Mouse (Mus musculus): Measurements from ENCODE around the gene Egfr. TPM values are rescaled to one million over a fixed set of nuclear protein-coding genes. Genes with fewer than 3 reads are reported as not detected.

Egfr gene
- polyA plus RNA-seq, 1 experiment from 2014 or later: 4.3 TPM

DNA sequence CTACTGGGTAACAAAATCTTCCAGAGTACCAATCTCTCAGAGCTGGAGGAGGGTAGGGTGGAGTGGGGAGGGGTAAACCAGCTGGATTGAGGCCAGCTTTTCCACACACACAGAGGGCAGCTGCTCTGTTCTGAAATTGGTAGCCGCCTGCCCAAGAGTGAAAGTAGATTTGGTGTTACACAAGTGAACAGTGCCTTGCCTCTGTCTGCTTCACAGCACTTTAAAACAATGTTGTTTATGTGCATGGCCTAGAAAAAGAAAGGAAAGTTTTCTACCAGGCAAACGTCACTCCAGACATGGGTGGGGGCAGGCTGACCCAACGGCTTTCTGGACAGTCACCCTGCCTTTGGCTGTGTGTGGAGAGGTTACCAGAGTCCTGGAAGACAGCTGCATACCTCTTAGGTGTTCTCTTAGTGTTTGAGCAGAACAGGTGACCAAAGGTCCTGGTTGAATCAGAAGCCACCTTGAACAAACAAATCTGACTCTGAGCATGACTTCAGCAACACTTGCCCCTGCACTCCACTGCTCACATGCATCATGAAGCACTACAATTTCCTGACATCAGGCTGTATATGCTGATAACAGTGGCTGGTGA is 17.8 kb downstream of the Egfr start:
- ATAC-seq (replicated peaks; ENCODE audit: low FRiP score) (no peak), DNase-seq (ENCODE audit: low spot score) (no peak)
- H3K36me3 ChIP-seq (ENCODE audit: control insufficient read depth, insufficient read depth, low read length): no peaks in the 10 kb centered on the region
- no peak overlapping the region for H3K4me2 ChIP-seq (ENCODE audit: low read depth, low read length, severe bottlenecking)
- H3K4me3 ChIP-seq (ENCODE audit: low read depth, low read length): no peak overlapping the region
- no peaks in the 10 kb centered on the region for H3K4me1 ChIP-seq (replicated peaks; ENCODE audit: control insufficient read depth, insufficient read depth, low read length)
- no peak overlapping the region for H3K27ac ChIP-seq (ENCODE audit: low read depth, low read length)
- H3K27me3 ChIP-seq (ENCODE audit: control insufficient read depth, insufficient read depth, low read length): no peaks in the 10 kb centered on the region
- H3K9ac ChIP-seq (ENCODE audit: low read length): no peak overlapping the region
- no peaks in the 10 kb centered on the region for H3K9me3 ChIP-seq (ENCODE audit: control insufficient read depth, low read length)
- WGBS: 72% methylated on average over 3 of the region's 3 CpGs

DNA sequence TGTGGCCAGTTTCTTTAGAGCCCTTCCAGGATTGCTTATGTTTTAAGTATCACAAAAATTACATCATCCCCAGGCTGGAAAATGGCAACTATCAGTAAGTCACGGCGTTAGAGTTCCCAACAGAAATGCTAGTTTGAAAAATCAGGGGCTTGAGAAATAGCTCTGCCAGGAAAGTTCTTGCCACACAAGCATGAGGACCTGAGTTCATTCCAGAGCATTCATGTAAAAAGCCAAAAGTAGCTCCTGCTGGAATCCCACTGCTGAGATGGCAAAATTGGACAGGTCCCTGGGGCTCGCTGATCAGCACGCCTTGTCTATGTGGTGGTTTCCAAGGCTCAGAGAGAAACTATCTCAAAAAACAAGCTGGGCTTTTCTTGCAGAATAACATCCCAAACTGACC is 19.0 kb downstream of the Egfr start:
- ATAC-seq (replicated peaks; ENCODE audit: low FRiP score): no peak
- no peak overlapping the region for H3K4me3 ChIP-seq (ENCODE audit: low read depth, low read length)
- DNase-seq (ENCODE audit: low spot score): no peak
- no peak overlapping the region for H3K9ac ChIP-seq (ENCODE audit: low read length)
- H3K27me3 ChIP-seq (ENCODE audit: control insufficient read depth, insufficient read depth, low read length): no peaks in the 10 kb centered on the region
- H3K9me3 ChIP-seq (ENCODE audit: control insufficient read depth, low read length): no peaks in the 10 kb centered on the region
- H3K27ac ChIP-seq (ENCODE audit: low read depth, low read length): no peak overlapping the region
- no peaks in the 10 kb centered on the region for H3K4me1 ChIP-seq (replicated peaks; ENCODE audit: control insufficient read depth, insufficient read depth, low read length)
- H3K36me3 ChIP-seq (ENCODE audit: control insufficient read depth, insufficient read depth, low read length): no peaks in the 10 kb centered on the region
- H3K4me2 ChIP-seq (ENCODE audit: low read depth, low read length, severe bottlenecking): no peak overlapping the region
- 92% methylated on average over 4 of the region's 4 CpGs for WGBS

DNA sequence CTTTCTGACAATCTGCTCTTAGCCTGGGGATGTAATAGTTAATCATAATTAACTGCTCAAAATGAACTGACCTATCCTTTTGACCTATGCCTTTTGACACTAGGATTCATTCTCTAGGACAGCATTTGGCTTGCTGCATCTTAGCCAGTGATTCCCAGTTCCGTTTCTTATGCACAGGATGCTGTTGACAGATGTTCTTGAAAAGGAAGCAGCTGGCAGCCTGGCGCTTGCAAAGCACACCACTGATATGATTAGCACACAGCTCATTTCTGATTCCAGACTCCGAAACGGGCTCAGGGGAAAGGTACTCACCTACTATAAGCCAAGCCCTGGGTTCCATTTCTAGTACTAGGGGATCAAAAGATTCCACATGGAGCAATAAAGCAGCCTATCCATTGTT is 20.7 kb downstream of the Egfr start:
- no peak overlapping the region for H3K9ac ChIP-seq (ENCODE audit: low read length)
- H3K27ac ChIP-seq (ENCODE audit: low read depth, low read length): no peak overlapping the region
- no peaks in the 10 kb centered on the region for H3K4me1 ChIP-seq (replicated peaks; ENCODE audit: control insufficient read depth, insufficient read depth, low read length)
- no peak for ATAC-seq (replicated peaks; ENCODE audit: low FRiP score)
- no peak overlapping the region for H3K4me3 ChIP-seq (ENCODE audit: low read depth, low read length)
- no peak overlapping the region for H3K4me2 ChIP-seq (ENCODE audit: low read depth, low read length, severe bottlenecking)
- H3K27me3 ChIP-seq (ENCODE audit: control insufficient read depth, insufficient read depth, low read length): no peaks in the 10 kb centered on the region
- DNase-seq (ENCODE audit: low spot score): no peak
- H3K9me3 ChIP-seq (ENCODE audit: control insufficient read depth, low read length): no peaks in the 10 kb centered on the region
- whole genome bisulfite sequencing: 68% methylated on average over 4 of the region's 4 CpGs
- no peaks in the 10 kb centered on the region for H3K36me3 ChIP-seq (ENCODE audit: control insufficient read depth, insufficient read depth, low read length)

DNA sequence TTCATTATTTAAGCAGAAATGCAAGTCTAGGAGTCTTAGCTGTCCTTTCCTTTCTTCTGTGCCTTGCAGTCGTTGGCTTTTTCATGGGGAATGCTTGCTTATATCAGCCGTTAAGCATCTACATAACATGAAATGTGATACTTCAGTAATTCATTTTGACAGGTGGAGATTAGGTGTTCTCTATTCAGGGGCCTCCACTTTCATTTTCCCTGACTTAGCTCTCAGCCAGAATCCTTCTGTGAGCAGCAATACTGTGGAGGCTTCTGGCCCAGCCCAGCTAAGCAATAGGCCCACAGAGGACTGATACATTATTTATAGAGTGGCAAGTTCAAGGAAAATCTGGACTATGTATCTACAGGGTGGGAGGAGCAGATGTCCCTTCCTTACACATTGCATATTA is 25.0 kb downstream of the Egfr start:
- Histone ChIP-seq H3K4me3 (ENCODE audit: low read depth, low read length) (no peak overlapping the region), H3K9me3 (ENCODE audit: control insufficient read depth, low read length) (no peaks in the 10 kb centered on the region), H3K9ac (ENCODE audit: low read length) (no peak overlapping the region), H3K27ac (ENCODE audit: low read depth, low read length) (no peak overlapping the region), H3K4me2 (ENCODE audit: low read depth, low read length, severe bottlenecking) (no peak overlapping the region), H3K4me1 (replicated peaks; ENCODE audit: control insufficient read depth, insufficient read depth, low read length) (no peaks in the 10 kb centered on the region), H3K36me3 (ENCODE audit: control insufficient read depth, insufficient read depth, low read length) (no peaks in the 10 kb centered on the region), H3K27me3 (ENCODE audit: control insufficient read depth, insufficient read depth, low read length) (no peaks in the 10 kb centered on the region)
- ATAC-seq (replicated peaks; ENCODE audit: low FRiP score) (no peak), DNase-seq (ENCODE audit: low spot score) (no peak)
- 89% methylated on average over 2 of the region's 2 CpGs for WGBS

DNA sequence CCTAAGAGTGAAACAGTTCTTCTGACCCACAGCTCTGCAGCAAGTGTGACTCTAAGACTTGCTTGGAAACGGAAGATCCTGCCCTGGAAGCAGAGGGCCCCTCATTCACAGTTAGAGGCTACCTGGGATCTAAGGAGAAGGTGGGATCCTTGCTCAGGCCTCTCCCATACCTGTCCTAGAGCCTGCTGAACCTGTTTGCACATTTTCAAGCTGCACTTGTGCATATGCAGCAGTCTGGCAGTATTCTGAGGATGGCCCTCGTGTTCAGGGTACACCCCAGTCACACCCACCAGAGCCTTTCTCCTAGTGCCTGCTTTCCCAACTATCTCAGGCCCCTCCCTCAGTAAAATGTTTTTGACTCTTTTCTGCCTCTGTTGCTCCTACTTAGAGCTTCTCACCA is 29.6 kb downstream of the Egfr start:
- no peaks in the 10 kb centered on the region for H3K9me3 ChIP-seq (ENCODE audit: control insufficient read depth, low read length)
- H3K9ac ChIP-seq (ENCODE audit: low read length): no peak overlapping the region
- no peak overlapping the region for H3K27ac ChIP-seq (ENCODE audit: low read depth, low read length)
- H3K4me3 ChIP-seq (ENCODE audit: low read depth, low read length): no peak overlapping the region
- no peak overlapping the region for H3K4me2 ChIP-seq (ENCODE audit: low read depth, low read length, severe bottlenecking)
- DNase-seq (ENCODE audit: low spot score): no peak
- H3K27me3 ChIP-seq (ENCODE audit: control insufficient read depth, insufficient read depth, low read length): no peaks in the 10 kb centered on the region
- no peak for ATAC-seq (replicated peaks; ENCODE audit: low FRiP score)
- no peaks in the 10 kb centered on the region for H3K4me1 ChIP-seq (replicated peaks; ENCODE audit: control insufficient read depth, insufficient read depth, low read length)
- 45% methylated on average over 2 of the region's 2 CpGs for WGBS
- H3K36me3 ChIP-seq (ENCODE audit: control insufficient read depth, insufficient read depth, low read length): no peaks in the 10 kb centered on the region

DNA sequence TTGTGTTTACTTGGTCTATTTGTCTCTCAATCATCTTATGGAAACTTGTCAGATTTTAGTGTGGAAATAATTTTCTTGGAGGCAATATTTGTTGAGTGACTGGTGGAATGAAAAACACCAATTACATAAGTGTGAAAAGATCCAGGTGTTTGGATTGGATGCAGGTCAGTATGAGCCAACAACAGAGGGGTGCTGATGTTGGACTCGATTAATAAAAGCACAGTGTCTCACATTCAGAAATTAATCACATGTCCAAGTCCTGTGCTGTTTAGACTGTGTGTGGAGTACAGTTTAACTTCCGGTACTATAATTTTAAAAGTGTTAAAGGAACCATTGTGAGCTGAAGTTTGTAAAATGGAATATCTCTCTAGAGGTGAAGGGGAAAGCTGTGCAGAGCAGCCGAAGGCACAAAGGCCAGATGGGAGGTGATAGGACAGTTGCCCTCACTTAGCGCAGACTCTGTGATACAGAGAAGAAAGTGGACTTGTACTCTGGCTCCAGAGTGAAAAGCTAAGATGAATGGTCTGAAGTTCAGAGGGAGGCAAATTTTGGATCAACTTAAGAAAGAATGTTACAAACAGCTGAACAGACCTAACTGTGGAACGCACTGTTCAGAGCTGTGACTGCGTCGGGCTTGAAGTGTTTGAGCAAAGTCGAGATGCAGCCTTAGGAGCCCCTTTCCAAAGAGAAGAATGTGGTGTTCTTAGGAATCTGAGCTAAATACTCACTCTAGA is 32.1 kb downstream of the Egfr start:
- DNase-seq (ENCODE audit: low spot score) (no peak), ATAC-seq (replicated peaks; ENCODE audit: low FRiP score) (no peak)
- H3K27me3 ChIP-seq (ENCODE audit: control insufficient read depth, insufficient read depth, low read length): no peaks in the 10 kb centered on the region
- H3K4me2 ChIP-seq (ENCODE audit: low read depth, low read length, severe bottlenecking): no peak overlapping the region
- H3K4me3 ChIP-seq (ENCODE audit: low read depth, low read length): no peak overlapping the region
- H3K36me3 ChIP-seq (ENCODE audit: control insufficient read depth, insufficient read depth, low read length): no peaks in the 10 kb centered on the region
- H3K9me3 ChIP-seq (ENCODE audit: control insufficient read depth, low read length): no peaks in the 10 kb centered on the region
- H3K4me1 ChIP-seq (replicated peaks; ENCODE audit: control insufficient read depth, insufficient read depth, low read length): no peaks in the 10 kb centered on the region
- 89% methylated on average over 8 of the region's 8 CpGs for WGBS
- no peak overlapping the region for H3K27ac ChIP-seq (ENCODE audit: low read depth, low read length)
- no peak overlapping the region for H3K9ac ChIP-seq (ENCODE audit: low read length)

DNA sequence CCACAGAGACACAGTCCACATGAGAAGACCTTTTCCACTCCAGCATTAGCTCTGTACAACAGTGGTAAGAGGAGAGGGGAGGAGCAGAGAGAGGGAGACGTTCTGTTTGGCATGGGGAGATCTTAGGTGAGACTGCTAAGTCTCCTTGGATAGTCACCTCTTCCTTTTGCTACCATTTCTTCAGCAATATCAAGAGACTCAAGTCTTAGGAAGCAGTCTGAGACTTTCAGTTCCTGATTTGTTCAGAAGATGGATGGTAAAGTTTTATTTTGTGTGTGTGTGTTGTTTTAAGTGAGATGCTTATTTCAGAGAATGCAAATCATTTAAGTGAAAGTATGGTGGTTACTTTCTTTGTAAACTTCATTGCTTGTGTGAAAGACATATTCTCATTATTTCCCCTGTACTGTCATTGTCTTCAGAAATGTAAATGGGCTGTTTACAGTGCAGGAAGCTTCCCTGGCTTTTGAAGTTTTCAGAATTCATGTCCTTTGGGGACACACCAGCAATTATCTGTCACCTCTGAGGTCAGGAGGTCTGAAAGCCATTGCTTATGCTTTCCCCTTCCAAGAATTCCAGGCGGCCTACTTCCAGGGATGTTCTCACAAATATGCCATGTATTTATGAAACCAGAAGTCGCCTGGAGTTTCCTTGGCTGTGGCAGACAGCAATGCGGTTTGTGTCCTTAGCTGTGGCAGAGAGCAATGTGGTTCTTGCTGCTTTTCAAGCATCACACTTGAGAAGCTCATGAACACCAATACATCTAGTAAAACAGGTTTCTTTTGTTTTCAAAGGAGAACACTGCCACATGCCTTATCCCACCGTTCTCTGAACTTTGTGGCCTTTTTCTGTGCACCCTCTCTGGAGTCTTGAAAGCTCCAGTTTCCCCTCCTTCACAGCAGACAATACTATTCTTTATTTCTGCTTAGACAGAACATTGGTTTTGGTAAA is 40.9 kb downstream of the Egfr start:
- H3K9ac ChIP-seq (ENCODE audit: low read length): no peak overlapping the region
- no peak overlapping the region for H3K27ac ChIP-seq (ENCODE audit: low read depth, low read length)
- no peaks in the 10 kb centered on the region for H3K27me3 ChIP-seq (ENCODE audit: control insufficient read depth, insufficient read depth, low read length)
- WGBS: 65% methylated on average over 5 of the region's 5 CpGs
- H3K36me3 ChIP-seq (ENCODE audit: control insufficient read depth, insufficient read depth, low read length): no peaks in the 10 kb centered on the region
- no peak overlapping the region for H3K4me3 ChIP-seq (ENCODE audit: low read depth, low read length)
- H3K4me2 ChIP-seq (ENCODE audit: low read depth, low read length, severe bottlenecking): no peak overlapping the region
- ATAC-seq (replicated peaks; ENCODE audit: low FRiP score) (no peak), DNase-seq (ENCODE audit: low spot score) (no peak)
- H3K9me3 ChIP-seq (ENCODE audit: control insufficient read depth, low read length): no peaks in the 10 kb centered on the region
- H3K4me1 ChIP-seq (replicated peaks; ENCODE audit: control insufficient read depth, insufficient read depth, low read length): no peaks in the 10 kb centered on the region

DNA sequence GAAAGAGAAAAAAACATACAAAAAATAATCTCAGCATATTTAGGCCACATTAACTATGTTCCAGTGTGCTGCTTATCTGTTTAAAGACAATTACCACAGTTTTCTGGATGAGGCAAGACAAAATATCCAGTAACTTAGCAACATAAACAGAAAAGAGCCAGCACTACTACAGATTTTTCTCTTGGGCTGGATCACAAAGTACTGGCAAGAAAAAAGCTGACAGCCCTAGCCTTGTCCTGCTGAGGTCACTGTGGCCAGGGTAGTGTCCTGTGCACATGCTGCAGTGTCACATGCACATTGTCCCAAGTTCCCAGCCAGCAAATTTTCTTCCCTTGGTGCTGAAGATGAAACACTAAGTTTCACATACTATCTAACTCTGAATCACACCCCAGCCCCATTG is 43.0 kb downstream of the Egfr start:
- Histone ChIP-seq H3K4me3 (ENCODE audit: low read depth, low read length) (no peak overlapping the region), H3K9ac (ENCODE audit: low read length) (no peak overlapping the region), H3K9me3 (ENCODE audit: control insufficient read depth, low read length) (no peaks in the 10 kb centered on the region), H3K36me3 (ENCODE audit: control insufficient read depth, insufficient read depth, low read length) (no peaks in the 10 kb centered on the region), H3K27ac (ENCODE audit: low read depth, low read length) (no peak overlapping the region), H3K4me2 (ENCODE audit: low read depth, low read length, severe bottlenecking) (no peak overlapping the region), H3K27me3 (ENCODE audit: control insufficient read depth, insufficient read depth, low read length) (no peaks in the 10 kb centered on the region), H3K4me1 (replicated peaks; ENCODE audit: control insufficient read depth, insufficient read depth, low read length) (no peaks in the 10 kb centered on the region)
- no peak for ATAC-seq (replicated peaks; ENCODE audit: low FRiP score)
- no peak for DNase-seq (ENCODE audit: low spot score)

Data from forebrain, embryonic 11.5 days (tissue).